Mouse (Mus musculus): ENCODE data around the gene Serpina12. TPM values are rescaled to one million over a fixed set of nuclear protein-coding genes. Genes with fewer than 3 reads are reported as not detected.

Serpina12 gene
- polyA plus RNA-seq (2017; shearing (Covaris generic)) = not detected

GRCm38 (mm10) chr12:104044343-104044742, at the start of gene Serpina12:
TSS of gene Serpina12 (minus strand) at chr12:104044443.

GRCm38 (mm10) chr12:104013620-104014019, 30.6 kb downstream of the Serpina12 start, which contains the start of gene Serpina9:
TSS of gene Serpina9 (minus strand) at chr12:104013755.

GRCm38 (mm10) chr12:103989857-103990256, 54.4 kb downstream of the Serpina12 start, which contains the start of gene Serpina11:
TSS of gene Serpina11 (minus strand) at chr12:103989957.

Other genes with a start within 250 kb of the Serpina12 start
- not detected for gene Serpina1b, start 214.1 kb downstream of the Serpina12 start, polyA plus RNA-seq (2017; shearing (Covaris generic))
- gene Serpina1a, start 180.9 kb downstream of the Serpina12 start, polyA plus RNA-seq (2017; shearing (Covaris generic)) = not detected
- gene Serpina1c, start 139.6 kb downstream of the Serpina12 start, polyA plus RNA-seq (2017; shearing (Covaris generic)) = not detected
- not detected for gene Serpina1e, start 85.5 kb downstream of the Serpina12 start, polyA plus RNA-seq (2017; shearing (Covaris generic))
- gene Serpina11, start 54.5 kb downstream of the Serpina12 start, polyA plus RNA-seq (2017; shearing (Covaris generic)) = not detected
- gene Serpina9, start 30.7 kb downstream of the Serpina12 start, polyA plus RNA-seq (2017; shearing (Covaris generic)) = 0.43 TPM
- not detected for gene Serpina5, start 56.7 kb upstream of the Serpina12 start, polyA plus RNA-seq (2017; shearing (Covaris generic))
- gene Serpina3a, start 68.3 kb upstream of the Serpina12 start, polyA plus RNA-seq (2017; shearing (Covaris generic)) = not detected
- gene Serpina3b, start 83.6 kb upstream of the Serpina12 start, polyA plus RNA-seq (2017; shearing (Covaris generic)) = not detected
- not detected for gene Serpina3c, start 109.4 kb upstream of the Serpina12 start, polyA plus RNA-seq (2017; shearing (Covaris generic))
- gene Serpina3f, start 170.1 kb upstream of the Serpina12 start, polyA plus RNA-seq (2017; shearing (Covaris generic)) = 4.4 TPM
- gene Serpina3g, start 191.8 kb upstream of the Serpina12 start, polyA plus RNA-seq (2017; shearing (Covaris generic)) = 133 TPM
- not detected for gene Serpina3i, start 218.7 kb upstream of the Serpina12 start, polyA plus RNA-seq (2017; shearing (Covaris generic))

Data from CD4-positive, CD25-positive, alpha-beta regulatory T cell (primary cell).